Mouse (Mus musculus) embryo, embryonic 10.5 days (tissue): ENCODE data around the gene Fam187b.

ENCODE experiments used
- DNase-seq: peaks from one replicate; pipeline ENCODE4 v3.0.0-alpha.2; 2015; ENCODE audit warnings: low spot score

The Fam187b gene

DNA sequence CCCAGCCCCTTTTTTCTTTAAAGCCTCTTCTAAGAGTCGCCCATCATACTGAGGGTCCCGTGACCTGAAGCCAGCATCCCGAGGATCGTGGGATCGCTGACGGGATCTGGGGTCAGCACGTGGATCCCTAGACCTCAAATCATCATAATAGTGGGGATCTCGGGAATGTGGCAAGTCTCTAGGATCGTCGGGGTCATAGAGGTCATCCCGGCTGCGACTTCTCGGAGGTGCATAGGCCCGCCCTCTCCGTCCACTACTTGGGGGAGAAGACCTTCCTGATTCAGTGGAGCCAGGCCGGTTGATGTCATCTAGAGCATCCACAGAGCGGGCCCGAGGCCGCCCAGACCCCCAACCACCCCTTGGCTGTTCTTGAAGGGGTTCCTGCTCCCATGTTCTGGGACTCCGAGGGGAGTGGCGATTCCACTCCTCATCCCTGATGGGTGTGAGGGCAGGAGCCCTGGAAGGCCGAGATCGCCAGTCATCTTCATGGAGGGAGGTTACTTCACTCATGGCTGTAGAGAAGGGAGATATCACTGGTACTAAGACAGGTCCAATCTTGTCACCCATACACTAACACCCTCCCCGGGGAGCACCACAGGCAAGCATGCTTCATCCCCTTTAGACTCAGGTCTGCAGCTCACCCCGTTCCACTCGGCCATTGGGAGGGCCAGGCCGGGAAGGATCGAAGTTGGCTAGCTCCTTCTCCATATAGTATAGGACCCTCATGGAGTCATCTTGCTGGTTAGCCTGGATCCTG lies 15.3 kb upstream of the Fam187b start:
- DNase-seq = peak; percentile 11

DNA sequence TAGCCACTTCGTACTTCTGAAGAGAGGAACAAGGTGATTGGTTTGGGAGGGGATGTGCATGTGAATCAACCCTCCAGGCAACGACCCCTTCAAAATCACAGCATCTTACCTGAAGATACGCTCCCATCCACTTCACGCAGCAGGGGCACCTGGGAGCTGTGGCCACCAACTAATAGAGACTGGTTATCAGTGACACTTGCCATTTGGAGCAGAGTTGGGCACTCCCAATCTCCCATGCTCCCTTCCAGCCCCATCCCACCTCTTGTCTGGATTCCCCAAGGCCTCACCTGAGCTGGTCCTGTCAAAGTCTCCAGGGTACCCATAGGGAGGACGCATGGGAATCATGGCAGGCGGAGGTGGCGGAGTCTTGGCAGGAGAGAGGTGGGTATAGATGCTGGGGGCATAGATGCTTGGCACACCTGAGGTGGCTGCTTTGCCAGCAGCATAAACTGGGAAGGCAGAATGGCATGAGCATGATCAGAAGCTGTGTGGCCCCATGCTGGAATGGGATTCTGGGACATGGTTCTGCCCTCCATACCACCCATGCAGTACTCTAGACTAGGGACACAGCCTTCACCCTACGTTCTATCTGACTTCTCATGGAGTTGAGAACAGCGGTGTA lies 14.6 kb upstream of the Fam187b start:
- no peak for DNase-seq

DNA sequence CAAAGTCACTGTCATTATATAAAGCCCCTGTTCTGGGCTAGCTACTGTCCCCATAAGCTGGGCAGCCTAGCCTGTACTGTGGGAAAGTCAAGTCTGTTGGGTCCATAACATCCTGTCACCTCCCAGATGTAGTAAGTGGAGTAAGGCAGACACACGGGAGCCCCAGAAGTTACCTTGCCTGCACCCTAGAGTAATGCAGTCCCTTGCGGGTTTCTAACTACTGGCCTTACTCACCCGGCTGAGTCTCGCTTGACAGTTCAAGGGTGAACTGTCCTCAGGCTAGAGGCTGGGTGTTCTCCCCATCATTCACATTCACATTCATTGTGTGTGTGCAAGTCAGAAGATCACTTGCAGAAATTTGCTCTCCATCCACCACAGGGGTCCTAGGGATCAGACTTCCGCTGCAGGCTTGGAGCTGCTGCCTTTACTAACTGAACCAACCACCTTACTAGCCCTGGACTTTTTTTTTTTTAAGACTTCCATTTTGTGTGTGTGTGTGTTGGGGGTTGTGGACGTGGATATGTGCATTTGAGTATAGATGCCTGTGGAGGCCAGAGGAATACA lies 13.7 kb upstream of the Fam187b start:
- no peak for DNase-seq

DNA sequence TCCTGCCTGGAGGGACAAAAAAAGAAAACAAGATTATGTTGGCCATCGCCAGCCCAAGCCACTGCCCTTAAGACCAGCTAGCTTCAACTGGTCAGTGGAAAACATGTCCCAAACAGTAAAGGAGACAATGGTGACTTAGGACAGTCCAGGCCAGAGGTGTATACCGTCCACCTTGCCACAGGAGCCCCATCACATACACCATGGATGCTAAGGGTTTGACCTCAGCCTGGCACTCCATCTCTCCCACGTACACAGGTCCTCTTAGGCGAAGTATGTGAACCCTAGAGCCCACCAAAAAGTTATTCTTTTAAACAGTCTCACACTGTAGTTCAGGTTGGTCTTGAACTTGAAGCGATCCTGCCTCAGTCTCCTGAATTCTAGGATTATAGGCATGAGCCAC lies 10.7 kb upstream of the Fam187b start:
- no peak for DNase-seq

DNA sequence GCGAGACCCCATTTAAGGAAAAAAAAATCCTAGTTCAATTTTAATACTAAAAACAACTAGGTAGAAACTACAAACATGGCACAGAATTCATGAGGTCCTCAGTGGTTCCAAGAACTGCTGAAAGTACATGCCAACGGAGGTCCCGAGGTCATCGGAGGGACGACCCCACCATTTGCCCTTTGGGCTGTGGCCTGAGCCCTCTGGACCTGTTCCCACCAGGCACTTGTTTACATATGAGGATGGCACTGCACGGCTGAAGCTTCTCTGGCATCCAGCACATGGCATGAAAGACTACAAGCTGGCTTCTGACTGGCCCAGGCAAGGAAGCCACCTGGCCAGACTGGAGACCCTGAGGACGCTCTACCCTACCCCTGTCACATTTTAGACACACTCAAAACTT lies 9.2 kb upstream of the Fam187b start:
- no peak for DNase-seq

DNA sequence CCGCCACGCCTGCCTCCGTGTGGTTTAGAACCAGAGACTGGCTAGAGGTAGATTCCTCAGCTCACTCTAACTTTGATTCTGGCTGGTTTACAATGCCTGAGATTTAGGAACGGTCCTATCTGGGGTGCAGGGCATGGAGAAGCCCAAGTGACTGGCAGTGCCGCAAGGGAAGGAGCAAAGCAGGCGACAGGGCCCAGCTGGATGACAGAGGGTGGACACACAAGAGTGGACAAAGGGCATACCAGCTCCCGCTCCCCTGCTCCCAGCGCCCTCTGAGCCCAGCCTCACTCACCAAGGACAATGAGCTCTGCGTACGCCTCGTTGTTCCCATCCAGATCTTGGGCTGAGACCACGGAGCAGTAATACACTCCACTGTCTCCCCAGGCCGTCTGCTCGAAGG lies 7.9 kb upstream of the Fam187b start:
- no peak for DNase-seq

DNA sequence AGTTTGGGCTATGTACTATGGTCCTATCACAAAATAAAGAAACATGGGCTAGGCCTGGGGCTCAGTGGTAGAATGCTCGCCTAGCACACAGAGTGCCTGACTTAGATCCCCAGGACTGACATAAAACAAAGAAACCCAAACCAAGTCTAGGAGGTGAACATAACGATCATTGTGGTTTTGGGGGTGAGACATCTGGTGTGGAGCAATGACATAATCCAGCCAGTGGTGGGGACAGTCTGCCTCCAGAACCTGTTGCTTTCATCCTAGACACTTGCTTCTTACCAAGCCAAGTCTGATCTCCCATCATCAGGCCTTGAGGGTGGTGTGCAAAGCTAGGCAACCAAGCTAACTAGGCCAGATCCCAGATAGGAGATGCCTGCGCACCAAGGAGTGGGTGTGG lies 6.9 kb upstream of the Fam187b start:
- DNase-seq = no peak

DNA sequence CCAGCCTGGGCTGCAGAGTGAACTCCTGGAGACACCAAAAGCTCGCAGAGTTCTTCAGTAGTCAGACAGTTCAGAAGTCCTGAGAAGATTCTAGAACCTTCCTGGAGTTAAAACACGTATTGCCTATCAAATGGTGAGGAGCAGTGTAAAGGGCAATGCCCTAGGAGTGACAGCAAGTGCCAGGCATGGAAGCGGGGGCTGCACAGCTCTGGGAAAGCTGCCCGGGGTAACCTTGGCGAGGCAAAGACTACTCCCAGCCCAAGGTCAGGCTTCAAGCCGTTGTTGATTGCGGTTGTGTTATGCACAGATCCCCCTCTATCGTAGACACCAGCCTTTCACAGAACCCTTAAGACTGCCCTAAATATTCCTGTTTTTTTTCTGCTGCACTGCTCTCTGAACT lies 5.0 kb upstream of the Fam187b start:
- no peak for DNase-seq

DNA sequence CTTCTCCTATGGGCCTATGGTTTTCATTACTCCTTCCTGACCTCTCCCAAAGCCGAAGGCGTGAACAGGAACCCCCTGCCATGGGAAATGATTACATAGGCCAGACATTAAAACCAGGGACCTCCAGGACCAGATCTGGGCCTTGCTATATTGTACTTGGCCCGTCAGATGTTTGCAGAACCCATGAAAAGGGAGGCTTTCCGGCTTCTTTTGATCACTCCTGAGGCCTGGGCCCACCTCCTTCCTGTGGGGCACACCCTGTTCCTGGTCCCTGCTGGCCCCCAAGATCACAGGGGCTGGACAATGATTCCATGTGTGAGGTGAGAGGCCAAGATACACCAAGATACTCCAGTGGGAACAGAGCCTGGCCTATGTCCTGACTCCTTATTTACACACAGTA lies 4.4 kb upstream of the Fam187b start:
- DNase-seq = no peak

DNA sequence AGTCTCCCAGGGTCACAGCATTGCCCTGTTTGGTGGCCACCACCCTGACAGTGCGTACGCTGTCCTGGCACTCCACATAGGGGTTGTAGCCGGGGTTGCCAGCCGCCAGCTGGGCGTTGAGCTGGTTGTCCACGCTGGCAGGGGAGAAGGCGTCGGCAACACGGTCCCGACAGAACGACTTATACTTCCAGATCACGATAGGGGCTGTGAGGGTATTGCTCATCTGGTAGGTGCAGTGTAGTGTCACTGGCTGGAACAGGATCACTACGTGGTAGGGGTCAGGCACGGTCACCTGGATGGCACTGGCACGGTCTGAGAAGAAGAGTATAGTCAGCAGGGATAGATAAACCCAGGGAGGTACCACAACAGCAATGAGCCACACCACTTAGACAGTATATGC lies 1.7 kb upstream of the Fam187b start:
- no peak for DNase-seq

DNA sequence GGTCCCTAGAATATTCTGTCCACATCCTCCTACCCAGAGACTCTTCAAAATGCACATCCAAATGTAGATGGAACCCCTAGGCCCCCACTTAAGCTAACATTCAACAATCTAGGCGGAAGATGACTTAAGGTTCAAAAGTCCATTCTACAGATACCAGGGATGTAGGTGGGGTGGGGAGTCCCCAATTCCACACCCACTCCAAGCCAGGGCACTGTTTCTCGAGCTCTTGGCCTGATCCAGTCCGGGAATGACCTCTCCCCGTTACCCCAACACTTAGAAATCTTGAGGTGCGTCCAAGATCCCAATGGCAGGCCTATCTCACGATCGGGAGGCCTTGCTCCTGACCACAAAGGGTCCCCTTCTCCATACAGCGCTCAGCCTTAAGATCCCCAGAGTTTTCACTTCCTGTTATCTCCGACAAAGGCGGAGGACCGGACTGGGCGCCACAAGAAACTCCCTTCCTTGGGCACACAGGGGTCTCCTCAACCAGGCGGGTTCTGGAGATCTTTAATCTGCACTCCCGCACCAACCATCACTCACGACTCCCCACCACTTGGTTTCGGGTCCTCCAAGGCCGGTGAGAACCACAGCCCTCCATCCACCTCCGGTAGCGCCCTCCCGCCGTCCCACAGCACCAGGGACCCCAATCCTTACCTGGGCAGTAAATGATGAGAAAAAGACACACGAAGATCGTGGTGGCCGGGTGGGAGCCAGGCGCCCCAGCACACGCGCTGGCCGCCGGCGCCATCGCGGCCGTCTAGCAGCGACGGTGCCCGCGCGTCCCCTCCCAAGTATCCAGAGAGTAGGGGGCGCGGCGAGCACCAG lies 952 bp upstream of the Fam187b start:
- peak; percentile 19 for DNase-seq

DNA sequence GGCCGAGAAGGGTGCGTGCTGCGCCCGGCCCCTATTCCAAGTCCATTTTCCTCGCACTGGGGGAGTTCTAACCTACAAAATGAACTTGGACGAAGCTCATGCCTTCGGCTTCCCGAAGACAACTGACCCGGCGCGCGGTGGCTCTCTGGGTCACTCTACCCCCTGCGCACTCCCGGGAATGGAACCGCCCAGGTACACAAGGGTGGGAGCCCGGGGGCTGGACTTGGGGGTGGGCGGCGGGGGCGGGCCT lies 414 bp upstream of the Fam187b start, which contains the start of gene Lsr:
Lsr (minus strand) TSS at position 214 of the 250 bp plus-strand sequence.
- peak; percentile 59 for DNase-seq

DNA sequence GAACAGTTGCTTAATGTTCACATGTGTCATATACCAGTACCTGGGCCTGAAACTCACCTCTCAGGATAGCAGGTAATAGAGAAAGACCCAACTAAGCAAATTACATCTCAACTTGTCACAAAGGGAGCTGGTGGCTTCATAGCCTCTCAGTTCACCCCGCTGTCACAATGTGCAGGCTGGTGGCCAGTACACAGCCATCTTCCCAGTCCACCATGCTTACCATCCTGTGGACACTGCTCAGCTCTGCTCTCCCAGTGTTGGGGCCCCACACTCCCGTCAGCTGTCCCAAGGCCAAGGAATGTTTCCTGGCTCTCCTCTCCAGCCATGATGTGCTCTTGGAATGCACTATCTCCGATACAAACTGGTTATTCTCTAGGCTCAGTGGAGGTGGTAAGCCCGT lies 8.1 kb downstream of the Fam187b start:
- DNase-seq = no peak

DNA sequence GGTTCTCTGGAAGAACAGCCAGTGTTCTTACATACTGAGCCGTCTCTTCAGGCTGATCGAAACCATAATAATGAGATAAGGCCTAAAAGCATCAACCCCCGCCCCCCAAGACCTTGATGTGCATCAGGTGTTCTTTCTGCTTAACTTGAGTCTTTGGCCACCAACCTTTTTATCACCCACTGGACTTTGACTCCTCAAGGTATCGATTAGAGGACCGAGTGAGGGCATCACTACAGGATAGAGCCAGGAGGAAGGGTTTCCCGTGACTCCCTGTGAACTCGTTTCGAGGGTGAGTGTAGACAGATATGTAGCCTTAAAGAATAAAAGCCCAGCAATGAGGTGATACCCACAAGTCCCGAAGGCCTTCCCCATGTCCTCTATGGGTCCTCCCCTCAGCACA lies 11.8 kb downstream of the Fam187b start:
- no peak for DNase-seq

DNA sequence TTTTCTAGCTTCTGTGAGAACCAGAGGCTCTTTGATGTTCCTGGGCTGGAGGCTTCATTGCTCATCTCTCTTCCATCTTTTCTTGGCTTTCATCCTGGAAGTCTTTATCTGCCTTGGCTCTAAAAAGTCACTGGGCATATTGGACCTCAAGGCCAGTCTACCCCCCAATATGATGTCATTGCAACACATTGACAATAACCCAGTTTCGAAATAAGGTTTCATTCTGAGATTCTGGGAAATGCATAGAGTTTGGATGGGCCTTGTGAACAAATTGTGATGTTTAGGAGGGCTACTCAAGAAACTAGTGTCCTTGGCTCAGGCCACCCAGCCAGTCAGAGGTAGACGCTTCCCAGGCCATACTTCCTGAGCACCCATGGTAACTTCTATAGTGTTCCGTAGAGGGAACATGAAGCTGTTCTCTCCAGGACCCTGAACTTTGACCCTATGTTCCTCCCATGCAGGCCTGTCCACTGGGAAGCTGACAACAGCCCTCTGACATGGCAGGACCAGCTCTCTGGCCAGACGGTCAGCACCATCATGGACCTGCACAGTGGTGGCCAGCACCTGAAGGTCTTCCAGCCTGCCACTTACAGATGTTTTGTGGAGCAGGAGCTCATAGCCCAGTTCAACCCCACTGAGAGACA lies 15.1 kb downstream of the Fam187b start:
- DNase-seq = no peak

DNA sequence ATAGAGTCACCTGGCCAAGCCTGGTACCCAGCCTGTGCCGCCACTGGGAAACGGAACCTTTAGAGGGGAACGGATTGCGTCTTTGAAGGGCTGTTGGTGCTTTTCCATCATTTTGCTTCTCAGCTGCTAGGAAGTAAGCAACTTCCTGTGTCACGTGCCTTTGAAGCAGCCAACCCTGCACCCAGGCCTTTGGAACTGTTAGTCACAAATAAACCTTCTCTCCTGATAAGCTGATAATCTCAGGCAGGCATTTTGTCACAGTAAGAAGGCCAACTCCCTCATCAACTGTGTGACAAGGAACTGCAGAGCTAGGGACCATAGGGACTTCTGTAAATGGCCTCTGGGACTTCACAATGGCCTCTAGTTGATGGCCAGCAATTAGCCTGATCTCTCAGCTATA lies 18.6 kb downstream of the Fam187b start:
- no peak for DNase-seq

DNA sequence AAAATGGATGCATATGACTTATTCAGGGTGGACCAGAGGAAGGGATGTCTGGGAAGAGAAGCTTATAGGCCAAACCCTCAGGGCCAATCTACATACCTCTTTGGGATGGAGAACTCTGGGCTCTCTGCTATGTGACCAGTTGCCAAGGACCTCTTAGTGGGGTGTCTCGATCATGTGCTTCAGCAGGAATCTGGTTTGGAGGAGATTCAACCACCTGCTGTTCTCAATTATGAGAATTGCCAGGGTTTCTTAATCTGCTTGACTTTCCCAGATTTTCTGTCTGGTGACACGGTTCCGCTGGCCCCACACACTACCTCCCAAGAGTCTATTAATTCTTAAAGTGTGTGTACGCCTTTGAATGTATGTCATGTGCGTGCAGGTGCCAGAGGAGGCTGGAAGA lies 20.4 kb downstream of the Fam187b start:
- no peak for DNase-seq

DNA sequence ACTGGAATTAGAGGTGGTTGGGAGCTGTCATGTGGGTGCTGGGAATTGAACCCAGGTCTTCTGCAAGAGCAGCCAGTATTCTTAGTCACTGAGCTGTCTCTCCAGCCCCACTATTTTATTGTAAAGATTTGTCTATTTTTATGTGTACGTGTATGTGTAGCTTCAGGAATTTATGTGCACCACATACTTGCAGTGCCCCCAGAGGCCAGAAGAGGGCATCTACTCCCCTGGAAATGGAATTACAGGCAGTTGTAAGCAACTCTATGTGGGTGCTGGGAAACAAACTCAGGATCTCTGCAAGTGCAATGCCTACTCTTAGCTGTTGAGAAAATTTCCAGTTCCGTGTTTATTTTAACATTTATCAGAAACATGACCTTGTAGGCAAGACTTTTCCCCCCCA lies 22.9 kb downstream of the Fam187b start:
- no peak for DNase-seq

DNA sequence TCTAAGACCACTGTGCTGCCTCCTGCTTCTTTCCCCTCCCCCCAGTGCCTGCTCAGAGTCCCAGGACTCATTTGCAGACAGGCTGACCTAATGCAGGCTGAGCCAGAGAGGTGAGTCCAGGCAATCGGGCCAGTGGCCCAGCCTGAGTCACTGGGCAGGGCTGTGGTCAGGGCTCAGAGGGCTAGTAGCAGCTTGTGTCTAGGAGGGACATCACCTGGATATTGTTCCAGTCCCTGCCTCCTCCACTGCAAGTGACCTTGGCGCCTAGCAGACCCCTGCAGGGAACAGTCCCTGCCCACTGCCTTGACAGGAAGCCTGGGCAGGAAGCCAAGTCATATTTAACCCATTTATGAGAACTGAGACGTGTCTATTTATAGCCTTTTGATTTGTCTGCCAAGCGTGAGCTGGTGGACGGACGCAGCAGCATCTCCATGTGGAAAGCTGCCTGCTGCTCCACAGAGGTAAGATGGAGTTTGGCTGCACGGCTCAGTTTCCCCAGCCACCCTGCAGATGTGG lies 27.0 kb downstream of the Fam187b start:
- peak; percentile 8 for DNase-seq

DNA sequence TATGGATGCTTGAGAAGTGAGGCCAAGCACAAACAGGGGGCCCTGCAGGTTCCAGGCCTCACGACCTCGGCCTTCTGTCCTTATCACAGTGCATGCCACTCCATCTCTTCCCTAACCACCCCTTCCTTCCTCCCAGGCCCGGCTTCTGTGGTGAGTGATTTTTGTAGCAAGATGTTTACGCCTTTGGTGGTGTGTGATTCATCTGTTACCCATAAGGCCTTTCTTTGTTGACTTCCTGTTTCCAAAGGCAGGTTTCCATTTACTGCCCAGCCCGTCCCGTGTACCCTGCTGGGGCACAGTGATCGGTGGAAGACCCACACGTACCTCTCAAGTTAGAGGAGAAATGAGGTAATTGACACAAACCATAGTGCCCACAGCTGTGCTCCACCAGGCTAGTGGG lies 29.1 kb downstream of the Fam187b start:
- no peak for DNase-seq

DNA sequence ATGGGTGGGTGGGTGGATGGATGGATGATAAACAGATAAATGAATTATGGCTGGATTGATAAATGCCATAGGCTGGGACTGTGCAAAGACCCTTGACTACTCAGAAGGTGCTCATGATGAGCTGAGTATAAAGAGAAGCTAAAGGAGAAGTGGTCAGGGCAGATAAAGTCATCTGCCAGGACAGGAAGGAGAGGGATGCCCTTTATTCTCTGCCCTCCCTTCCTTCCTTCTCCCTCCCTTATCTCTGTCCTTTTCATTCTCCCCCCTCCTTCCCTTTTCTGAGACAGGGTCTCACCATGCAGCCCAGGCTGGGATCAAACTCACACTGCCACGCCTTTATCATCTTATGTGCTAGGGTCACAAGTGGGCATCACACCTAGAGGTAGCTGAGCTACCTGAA lies 34.2 kb downstream of the Fam187b start:
- no peak for DNase-seq

DNA sequence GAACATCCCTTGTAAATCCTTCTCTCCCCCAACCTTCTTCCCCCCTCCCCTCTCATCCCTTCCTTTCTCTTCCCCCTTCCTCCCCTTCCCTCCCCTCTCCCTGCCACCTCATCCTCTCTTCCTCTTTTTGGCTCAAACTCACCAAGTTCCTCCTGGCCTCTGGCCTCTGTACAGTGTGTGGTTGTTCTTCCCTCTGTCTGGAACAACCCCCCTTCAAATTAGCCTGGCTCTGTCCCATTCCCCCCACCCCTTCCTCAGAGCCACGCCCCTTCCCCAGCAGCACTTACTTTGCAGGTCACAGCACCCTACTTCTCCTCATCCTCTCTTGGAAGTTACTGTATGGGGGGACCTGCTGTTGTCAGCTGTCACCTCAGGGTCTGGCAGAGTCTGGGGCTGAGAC lies 34.6 kb downstream of the Fam187b start:
- no peak for DNase-seq
